Mouse (Mus musculus): ENCODE measurements around the gene Pbxip1.

Gene Pbxip1

DNA sequence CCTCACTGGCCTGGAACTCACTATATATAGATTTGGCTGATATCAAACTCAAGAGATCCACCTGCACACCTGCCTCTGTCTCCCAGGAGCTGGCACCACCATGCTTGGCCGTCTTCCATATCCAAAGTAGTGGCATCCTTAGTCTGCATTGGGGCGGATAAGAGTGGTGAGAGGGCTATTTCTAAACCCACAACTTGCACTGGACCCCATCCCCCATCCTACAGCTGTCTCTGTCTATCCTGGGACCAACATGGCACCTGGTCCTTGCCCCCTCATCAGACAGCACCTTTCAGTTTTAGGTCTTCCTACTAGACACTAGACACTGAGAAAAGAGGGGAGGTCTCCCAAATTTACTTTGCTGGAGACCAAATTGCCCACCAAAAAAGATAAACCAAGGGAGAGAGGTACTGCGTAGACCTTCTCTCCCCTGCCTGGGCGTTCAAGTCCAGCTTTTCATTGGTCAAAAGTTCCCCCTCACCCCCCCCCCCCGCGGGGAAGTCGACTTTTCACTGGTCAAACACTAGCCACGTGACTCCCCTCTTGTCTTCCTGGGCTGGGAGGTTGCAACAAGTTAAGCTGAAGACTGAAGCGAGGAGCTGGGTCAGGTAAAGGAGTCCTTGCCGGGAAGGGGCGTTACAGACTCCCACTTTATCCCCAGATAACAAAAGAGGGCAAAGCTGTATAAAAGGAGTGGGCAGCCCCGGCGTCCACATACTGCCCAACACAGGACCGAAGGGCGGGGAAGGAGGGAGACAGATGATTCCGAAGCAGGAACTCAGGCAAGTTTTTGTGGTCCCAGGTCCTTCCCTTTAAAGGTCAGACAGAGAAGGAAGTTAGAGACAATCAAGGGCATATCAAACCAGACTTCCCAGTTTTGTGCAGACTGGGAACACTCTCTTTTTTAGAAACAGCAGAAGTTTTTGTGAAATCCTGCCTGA is at the start of gene Pbxip1:
TSS of gene Pbxip1 (plus strand) at position 531 of the 938 bp plus-strand sequence.
- DNase-seq (ENCODE audit: low spot score in 2 of 2) = no peak

DNA sequence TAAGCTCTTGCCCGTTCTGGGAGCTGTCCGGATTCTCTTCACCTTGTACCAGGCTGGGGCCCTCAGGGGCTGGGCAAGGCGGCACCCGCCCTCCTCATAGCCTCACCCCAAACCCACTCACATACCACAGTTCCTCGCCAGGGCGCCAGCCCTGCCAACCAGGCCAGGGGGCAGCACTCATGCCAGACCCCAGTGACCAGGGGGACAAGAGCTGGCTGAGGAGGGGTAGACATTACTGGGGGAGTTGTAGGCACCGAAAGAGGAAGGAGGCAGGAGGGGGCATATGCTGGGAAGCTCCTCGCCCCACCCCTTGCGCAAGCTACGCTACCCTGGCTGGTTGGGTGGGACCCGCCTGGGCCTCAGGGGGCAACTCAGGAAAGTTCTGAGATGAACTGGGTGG is 48.9 kb upstream of the Pbxip1 start:
- no peak for DNase-seq (ENCODE audit: low spot score in 2 of 2)

DNA sequence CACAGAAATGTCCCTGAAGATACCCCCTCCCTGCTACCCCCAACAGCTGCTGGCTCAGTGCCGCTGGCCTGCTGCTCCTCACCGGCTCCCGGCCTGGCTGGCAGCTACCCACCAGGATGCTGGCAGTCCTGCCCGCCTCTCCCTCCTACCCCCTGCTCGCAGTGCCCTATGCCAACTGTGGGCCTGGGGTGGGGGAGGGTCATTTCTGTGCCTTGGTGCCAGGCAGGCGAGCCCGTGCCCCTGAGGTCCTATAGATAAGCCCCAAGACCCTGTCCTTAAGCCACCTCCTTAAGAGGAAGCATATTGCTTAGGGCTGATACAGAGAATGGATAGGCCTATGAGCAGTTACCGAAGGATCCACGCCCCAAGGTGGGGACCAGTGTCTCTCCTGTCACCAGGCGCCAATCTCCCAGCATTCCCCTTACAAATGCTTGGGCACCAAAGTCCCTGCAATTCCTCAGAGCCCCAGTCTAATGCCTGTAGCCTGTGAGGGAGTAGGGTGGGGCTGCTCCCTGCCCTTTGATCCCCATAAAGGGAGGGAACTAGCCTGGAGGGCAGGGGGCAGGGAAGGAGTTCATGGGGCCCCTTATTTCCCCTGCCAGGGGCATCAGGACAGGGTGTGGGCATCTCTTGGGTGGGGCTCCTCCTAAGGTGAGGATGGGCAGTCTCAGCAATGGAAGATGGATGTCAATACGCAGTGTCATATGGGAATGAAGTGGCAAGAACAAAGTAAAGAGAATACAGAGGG is 48.2 kb upstream of the Pbxip1 start:
- peak in 1 of 2 experiments; percentile 59 for DNase-seq (ENCODE audit: low spot score in 2 of 2)

DNA sequence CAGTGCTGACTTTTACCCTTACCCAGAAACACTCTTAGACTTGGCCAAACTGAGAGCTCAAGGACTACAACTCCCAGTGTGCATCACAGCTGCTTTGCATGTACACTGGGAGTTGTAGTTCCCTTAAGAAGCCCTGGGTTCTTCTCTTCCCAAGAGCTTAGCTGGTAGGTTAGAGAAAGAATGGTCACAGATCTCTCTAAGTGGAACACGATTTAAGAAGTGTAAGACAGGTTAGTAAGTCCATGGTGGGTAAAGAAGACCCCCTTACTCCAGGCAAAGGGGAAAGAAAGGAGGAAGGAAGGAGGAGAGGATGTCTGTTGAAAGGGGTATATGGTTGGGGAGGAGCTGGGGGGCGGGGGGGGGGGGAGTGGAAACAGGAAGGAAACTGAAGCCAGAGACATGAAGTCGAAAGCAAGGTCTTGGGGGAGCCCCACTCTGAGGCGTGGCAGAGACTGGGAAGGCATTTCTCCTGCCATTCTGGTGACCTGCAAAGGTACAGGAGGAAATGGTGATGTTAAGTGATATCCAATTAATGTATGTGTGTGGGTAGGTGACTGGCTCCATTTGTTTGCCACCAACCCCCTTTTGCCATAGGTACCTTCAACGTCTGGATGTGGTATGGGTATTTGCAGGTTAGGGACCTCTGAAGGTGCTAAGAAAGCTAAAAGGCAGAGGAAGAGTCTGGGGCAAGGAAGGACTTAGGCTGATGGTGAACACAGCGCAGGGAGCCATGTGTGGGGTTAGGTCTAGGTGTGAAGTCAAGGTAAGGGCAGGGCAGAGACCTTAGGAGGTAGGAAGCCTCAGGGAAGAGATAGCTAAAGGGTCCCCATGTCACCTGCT is 47.4 kb upstream of the Pbxip1 start:
- no peak for DNase-seq (ENCODE audit: low spot score in 2 of 2)

DNA sequence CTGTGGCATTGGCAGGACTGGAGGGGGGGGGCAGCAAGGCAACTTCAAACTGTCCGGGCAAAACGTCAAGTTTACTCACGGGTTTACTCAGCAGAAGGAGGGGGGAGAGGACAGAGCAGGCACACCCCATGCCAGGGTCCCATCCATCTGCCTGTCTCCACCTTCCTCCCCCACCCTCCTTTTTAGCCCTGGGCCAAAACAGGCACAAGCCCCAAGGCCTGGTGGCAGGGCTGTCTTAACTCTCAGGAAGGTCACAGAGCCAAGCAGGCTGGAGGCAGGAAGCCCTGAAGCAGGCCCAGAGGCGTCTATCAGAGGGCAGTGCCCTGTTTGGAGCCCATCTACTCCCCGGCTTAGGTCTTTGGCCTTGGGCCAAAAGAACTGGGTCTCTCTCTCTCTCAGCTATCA is 46.4 kb upstream of the Pbxip1 start:
- DNase-seq (ENCODE audit: low spot score in 2 of 2) = peak in 1 of 2 experiments; percentile 12

DNA sequence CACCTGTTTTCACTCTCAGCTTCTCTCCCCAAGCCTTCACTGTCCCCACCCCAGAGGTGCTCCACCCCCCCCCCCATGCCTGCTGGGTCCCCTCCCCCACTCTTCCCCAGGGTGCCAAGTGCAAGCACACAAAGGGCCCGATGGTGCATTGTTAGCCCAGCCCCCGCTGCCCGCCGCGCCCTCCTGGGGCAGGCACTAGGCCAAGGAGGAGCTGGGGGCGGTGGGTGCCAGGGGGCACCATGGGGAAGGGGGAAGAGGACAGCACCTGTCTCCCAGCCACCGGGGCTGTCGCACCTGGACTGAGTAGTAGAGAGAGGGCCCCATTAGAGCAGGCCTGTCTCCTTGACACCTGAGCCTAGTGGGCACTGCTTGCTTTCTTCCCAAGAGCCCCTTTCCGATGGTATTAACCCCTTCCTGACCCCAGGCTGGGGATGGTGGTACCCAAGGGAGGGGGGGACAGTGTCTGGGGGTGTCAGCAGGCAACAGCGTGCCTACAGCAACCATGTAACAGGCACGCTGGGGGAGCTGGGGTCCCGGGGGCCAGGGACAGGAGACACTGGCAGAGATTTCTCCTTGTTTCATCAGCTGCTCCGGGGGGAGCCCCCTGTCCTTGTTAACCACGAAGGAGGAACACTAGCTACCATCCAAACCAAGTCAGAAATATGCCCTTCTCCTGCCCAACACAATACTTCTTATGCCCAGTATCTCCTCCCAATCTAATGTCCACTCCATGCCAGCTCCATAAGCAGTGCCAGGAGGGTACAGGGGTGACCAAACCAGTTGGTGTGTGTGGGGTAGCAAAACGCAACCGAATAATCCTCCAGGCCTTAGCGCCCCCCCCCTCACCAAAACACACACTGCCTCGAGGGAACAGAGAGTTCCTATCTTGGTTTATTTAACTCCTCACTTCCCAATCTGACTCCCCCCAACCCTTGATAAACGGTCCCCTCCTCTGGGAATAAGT is 45.5 kb upstream of the Pbxip1 start:
- DNase-seq (ENCODE audit: low spot score in 2 of 2) = peak in 1 of 2 experiments; percentile 12

DNA sequence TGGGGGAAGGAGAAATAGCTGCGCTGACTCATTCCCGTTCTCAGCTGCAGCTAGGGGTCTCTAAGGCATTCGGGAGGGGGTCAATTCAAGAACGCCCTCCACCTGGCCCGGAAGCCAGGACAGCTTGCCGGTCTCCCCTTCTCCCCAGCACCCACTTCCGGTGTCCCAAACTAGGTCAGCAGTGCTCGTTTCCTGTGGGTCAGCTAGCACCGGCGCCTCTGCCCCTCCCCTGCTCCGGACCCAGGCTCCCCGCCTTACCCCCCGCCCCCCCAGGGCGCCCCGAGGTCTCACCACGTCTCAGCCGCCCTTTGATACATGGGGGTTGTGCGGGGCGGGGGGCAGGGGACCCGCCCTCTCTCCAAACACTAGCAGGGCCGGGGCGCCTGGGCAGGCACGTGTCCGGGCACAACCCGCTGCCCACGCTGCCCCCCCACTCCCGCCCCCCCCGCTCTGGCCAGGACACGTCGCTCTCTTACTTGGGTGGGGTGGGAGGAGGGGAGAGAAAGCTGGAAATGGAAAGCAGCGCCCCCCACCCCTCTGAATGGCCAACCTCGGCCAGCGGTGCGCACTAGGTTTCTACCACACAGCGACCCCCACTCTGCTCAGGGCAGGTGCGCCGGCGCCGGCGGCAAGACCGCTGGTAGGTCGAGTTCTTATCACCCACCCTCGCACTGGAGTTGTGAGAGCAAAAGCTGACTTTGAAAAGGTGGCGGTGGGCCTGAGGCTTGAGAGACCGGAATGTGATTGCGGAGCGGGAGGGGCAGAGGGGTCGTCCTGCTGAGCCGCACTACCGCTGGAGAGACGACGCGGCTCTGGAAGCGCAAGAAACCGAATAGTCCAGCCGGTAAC is 44.6 kb upstream of the Pbxip1 start:
- DNase-seq (ENCODE audit: low spot score in 2 of 2) = no peak

DNA sequence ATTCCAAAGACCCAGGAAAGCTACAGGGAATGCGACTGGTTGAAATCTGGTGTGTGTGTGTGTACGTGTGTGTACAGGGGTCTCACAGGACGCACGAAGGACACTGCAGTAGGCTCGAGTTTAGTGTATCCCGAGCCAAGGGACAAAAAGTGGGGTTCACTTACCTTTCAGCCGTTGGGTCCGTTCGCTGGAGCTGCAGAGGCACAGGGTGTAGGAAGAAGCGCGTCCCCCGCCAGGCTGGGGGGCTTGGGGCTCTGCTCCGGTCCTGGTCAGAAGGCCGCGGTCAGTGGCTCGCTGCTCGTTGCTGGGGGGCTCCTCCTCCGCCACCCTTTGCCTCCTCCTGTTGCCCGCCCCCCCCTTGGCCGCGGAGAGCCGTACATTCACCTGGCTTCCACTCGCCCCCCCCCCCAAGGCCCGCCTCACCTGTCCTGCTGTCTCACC is 43.6 kb upstream of the Pbxip1 start:
- no peak for DNase-seq (ENCODE audit: low spot score in 2 of 2)

DNA sequence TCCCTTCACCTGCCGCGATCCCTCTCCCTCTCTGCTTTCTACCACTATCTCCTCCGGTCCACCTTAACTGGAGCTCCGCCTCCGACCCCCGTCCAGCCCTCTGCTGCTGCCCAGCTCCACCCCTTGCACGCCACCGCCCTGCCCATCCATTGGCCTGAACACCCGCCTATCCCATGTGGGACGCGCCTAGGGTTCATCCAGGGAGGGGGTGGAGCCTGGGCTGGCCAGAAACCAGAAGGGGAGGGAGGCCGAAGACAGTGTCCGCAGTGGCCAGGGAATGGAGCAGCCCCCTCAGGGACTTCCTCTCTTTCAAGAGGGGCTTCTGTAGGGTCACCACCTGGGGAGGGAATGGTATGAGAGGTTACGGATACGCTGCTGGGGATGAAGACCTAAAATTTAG is 42.9 kb upstream of the Pbxip1 start:
- DNase-seq (ENCODE audit: low spot score in 2 of 2) = peak; percentile 95 to 96

DNA sequence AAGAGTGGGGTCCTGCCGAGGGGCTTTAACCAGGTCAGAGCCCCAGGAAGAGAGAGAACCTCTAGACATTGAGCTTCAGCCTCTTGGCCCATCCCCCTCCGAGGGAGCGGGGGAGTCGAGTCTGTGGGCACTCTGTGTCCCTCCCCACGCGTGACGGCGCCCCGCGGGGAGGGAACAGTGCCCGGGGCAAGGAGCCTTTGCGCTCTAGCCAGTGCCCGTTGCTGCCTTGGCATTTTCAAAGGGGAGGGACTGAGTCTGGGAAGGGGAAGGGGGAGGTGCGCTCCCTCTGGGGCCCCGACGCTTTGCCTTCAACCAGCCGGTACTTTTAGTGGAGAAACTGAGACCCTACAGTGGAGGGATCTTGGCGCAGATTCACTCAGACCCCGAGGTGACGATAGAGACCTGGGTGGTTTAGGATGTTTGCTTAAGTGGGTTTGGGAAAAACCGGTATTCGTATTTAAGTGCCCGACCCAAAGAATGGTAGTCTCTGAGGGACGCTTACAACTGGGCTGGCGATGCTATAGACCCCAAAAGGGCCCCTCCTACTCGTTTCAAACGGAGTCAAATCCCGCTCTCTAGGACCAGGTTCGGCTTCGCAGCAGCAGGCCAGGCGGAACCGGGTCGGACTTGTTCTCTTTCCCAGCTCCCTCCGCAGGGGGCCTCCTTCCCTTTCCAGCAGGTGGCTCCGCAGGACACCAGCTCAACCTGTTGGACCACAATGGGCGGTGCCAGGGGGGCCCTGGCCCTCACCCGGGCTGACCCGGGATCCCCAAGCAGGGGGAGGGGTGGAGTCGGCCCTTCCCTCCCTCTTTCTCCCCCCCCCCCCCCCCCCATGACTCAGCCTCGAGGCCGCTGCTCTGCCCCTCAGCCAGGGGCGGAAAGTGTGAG is 42.3 kb upstream of the Pbxip1 start, which contains the start of gene Zbtb7b:
TSS of gene Zbtb7b (minus strand) at position 771 of the 888 bp plus-strand sequence.
- peak; percentile 67 to 74 for DNase-seq (ENCODE audit: low spot score in 2 of 2)

DNA sequence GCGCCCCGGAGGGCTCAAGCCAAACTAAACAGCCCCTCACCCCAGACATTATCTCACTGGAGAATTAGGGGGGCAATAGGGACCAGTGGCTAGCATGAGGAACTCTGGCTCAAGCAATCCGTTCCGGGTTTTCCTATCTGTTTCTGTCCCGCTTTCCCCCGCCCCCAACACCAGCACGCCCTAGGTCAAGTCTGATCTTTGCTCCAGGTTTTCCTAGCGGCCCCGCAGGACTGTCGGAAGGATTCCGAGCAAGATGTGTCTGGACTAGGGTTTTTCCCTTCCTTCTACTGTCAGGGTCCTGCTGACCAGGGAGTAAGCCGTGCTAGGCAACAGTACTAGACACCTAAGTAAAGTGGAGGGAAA is 41.6 kb upstream of the Pbxip1 start:
- DNase-seq (ENCODE audit: low spot score in 2 of 2) = peak; percentile 65 to 68

DNA sequence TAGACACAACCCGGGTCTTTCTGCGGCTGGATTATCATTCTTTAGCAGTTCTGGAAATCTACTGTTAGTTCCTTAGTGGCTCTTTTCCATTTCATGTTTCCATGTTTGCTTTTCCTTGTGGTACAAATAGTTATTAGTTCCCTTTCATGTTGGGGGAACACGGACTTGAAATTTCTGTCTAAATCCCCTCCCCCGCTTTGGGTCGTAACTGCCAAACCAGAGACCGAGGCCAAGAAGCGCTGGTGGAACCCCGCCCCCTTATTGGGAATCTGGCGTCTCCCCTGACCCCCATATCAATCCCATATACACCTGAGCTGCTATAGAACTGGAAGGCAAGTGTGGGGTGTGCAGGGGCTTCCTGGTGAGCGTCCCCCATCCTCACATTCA is 41.1 kb upstream of the Pbxip1 start:
- no peak for DNase-seq (ENCODE audit: low spot score in 2 of 2)

DNA sequence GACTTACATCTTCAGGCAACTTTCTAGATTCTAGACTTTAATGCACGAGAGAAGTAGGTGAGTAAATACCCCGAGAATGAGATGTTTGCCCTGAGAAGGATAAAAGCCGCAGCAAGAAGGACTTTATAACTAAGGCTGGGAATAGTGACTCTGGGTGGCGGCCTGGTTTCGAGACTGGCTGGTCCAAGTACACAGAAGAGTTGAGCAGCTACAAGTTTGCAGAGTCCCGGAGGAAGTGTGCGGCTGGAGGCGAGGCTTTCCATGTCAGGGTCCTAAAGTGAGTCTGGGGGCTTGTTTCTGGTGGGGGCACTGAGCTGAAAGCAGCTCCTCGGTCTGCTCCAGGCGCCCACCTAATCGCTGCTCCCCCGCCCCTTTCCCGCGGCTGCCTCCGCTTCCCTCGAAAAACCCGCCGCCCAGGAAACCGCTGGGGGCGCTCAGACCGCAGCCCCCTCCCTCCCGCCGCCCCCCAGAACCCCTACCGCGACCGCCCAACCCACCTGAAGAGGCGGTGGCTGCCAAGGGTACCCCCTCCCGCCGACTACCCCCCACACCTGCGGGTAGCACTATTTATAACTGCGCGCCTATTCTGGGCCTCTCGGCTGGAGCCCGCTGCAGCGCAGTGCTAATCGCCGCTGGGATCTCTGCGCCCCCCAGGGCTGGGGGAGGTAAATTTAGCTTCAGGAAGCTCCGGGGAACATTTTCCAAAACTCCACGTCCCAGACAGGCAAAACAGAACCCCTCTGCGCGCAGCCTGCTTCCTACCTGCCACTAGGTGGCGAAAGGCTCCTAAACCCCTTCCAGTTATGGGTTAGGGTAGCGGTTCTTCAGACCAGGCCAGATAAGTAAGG is 40.5 kb upstream of the Pbxip1 start:
- DNase-seq (ENCODE audit: low spot score in 2 of 2) = peak in 1 of 2 experiments; percentile 49

DNA sequence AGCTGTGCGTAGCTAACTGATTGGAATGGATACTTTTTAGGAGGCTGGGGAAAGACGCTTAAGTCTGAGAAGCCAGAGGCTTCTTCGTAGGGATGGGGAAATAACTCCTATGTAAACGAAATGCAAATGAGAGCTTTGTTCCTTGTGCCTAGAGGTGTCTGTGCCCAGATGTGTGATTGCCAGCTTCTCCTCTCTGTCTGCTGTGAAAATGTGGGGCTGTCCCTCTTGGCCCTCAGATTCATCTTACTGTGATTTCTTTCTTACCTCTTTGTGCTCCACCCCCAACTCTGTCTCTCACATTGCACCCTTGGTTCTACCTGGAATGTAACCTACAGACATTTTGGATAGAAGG is 39.9 kb upstream of the Pbxip1 start:
- DNase-seq (ENCODE audit: low spot score in 2 of 2) = no peak

DNA sequence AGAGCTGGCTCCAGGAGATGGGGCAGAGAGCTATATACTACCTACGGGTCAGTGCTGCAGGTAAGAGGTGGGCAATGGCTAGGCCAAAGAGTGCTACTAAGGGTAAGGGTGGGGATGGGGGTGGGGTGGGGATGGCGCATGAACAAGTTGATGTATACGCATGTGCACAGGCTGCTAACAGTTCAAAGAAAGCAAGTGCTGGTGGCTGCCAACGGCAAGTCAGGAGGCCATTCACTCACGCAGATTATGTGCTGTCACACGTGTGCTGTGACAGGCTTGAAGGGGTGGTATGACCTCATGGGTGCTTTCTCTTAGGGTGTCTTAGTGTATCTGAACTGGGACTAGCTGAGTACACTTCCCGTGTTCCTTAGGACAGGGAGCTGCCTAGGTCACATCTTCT is 35.2 kb upstream of the Pbxip1 start:
- no peak for DNase-seq (ENCODE audit: low spot score in 2 of 2)

DNA sequence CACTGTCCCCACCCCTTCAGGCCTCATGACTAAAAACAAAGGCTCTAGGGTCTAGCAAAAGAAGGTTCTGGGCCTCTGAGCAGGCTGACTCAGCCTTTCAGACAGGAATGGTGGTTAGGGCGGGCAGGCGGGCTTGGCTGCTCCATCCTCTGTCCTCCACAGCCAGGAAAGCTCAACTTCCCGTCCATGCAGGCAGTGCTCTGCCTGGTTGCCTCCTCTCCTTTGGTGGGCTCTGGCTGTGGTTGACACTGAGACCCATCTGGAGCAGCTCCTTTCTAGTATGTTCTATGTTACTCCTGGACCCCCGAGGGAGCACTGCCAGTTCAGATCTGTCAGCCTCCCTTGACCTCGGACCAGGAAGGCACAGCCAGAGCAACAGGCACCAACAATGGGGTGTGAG is 33.8 kb upstream of the Pbxip1 start, which contains the start of gene Lenep:
TSS of gene Lenep (minus strand) at position 101 of the 400 bp plus-strand sequence.
- DNase-seq (ENCODE audit: low spot score in 2 of 2) = no peak

DNA sequence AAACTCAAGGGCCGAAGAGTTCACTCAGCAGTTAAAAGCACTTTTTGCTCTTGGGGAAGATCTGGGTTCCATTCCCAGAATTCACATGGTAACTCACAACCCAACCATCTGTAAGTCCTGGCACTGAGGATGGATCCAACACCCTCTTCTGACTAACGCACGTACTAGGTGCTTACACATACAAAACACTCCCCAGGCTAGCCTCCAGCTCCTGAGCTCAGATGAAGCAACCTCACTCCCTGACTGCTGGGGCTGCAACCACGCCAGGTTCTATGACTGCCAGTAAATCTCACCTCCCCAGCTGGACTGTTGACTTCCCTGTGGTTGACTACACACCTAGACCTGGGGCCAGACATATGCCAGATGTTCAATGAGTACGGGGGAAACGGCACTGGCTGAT is 29.6 kb upstream of the Pbxip1 start:
- no peak for DNase-seq (ENCODE audit: low spot score in 2 of 2)

DNA sequence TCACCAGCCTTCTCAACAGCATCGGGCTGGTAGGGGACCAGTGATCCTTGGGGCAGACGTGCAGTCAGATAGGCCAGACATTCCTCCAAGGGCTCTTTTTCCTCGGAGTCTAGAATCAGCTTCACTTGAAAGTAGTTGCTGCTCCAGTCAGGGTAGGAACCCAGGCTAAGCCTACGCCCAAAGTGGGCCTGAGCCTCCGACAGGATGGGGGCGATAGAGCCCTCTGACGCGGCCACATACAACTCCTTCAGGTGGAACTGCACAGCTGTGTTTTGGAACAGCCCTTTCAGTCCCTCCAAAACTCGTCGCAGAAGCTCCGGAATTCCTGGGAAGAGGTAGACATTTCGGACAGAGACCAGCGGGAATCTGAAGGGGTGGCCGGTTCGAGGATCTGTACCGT is 28.1 kb upstream of the Pbxip1 start:
- no peak for DNase-seq (ENCODE audit: low spot score in 2 of 2)

All from frontal cortex, postnatal 10 days (tissue).